Mouse (Mus musculus) left cerebral cortex, postnatal 14 days (tissue): ENCODE measurements at regions not wholly inside any gene's neighbourhood (a gene's known extent, or its start where the extent isn't known, plus 50 kb on each side); places are given as distances from the start of the nearest gene placed in this dataset.
A peak's percentile ranks its signal among the peaks of the same experiment; 100 is the strongest.

Experiments
- DNase-seq, 2 experiments: peaks; one replicate each; pipeline ENCODE4 v3.0.0; 2021 to 2022; ENCODE audit warnings: low spot score in 2 of 2, mixed read lengths in 1 of 2
- intact Hi-C: fragments of 180-260 bp; cut with DNase I; formaldehyde crosslinking; loops from one replicate; pipeline ENCODE4 v1.15.1; 2025
- microRNA-seq, 2 experiments: library from miRNA; unstranded; fragments of <30 nt; microRNA quantifications; one replicate each; pipeline ENCODE4 v1.2.0; 2022

GRCm38 (mm10) chr1:46965996-46966916 lies 73.6 kb upstream of the Slc39a10 start:
- intact Hi-C loops = loop anchor here (2.0 kb wide), 1 partner anchor 113 kb away; no protein-coding TSS in a partner anchor
- DNase-seq = peak; percentile 54 to 70

- intact Hi-C loops = no loop called here
- peak in 1 of 2 experiments; percentile 68 for DNase-seq
Measured at GRCm38 (mm10) chr1:46963973-46964727, 71.5 kb upstream of the Slc39a10 start.

Small RNA genes lying in the stretch of these regions (microRNA-seq; reads per million reads assigned to microRNA genes)
- gene Mir6350 = 0 reads per million in 2 experiments
